Mouse (Mus musculus): ENCODE data around the gene Eps15.

The Eps15 gene

GRCm38 (mm10) chr4:109433641-109434040, 153.6 kb downstream of the Eps15 start:
- DNase-seq (ENCODE audit: low read depth), result no peak

- DNase-seq (ENCODE audit: low read depth), result no peak
Measured at GRCm38 (mm10) chr4:109434256-109434655, 154.2 kb downstream of the Eps15 start.

Measured in c-Kit-positive CD71-positive TER-119-negative erythroid progenitor cells, embryonic 14.5 days (primary cell).